Mouse (Mus musculus): ENCODE data around the gene Oxgr1. TPM values are rescaled to one million over a fixed set of nuclear protein-coding genes. Genes with fewer than 3 reads are reported as not detected.
A peak's percentile ranks its signal among the peaks of the same experiment; 100 is the strongest.

Oxgr1 gene
- polyA plus RNA-seq, 1 experiment from 2014 or later, result not detected

- Histone ChIP-seq H3K36me3 (ENCODE audit: insufficient read depth, low read length) (no peaks in the 10 kb centered on the region), H3K4me1 (ENCODE audit: insufficient read depth, low read depth, low read length) (no peaks in the 10 kb centered on the region), H3K27ac (ENCODE audit: low read length) (no peak overlapping the region), H3K4me2 (replicated peaks; ENCODE audit: low read depth, low read length) (no peak overlapping the region), H3K9ac (replicated peaks; ENCODE audit: low read depth) (no peak overlapping the region), H3K4me3 (ENCODE audit: low read depth, low read length) (no peak overlapping the region), H3K27me3 (replicated peaks; ENCODE audit: insufficient read depth, low read length) (no peaks in the 10 kb centered on the region), H3K9me3 (ENCODE audit: low read length) (no peaks in the 10 kb centered on the region)
- no peak for TF ChIP-seq CTCF (IDR thresholded peaks at IDR 0.05)
- no peak for TF ChIP-seq EP300 (IDR thresholded peaks at IDR 0.05)
- DNase-seq (ENCODE audit: low spot score) (no peak), ATAC-seq (no peak)
- WGBS, result 69% methylated on average over 5 of the region's 5 CpGs
These were observed 33.5 kb upstream of the Oxgr1 start for GRCm38 (mm10) chr14:120075746-120076145.

DNA sequence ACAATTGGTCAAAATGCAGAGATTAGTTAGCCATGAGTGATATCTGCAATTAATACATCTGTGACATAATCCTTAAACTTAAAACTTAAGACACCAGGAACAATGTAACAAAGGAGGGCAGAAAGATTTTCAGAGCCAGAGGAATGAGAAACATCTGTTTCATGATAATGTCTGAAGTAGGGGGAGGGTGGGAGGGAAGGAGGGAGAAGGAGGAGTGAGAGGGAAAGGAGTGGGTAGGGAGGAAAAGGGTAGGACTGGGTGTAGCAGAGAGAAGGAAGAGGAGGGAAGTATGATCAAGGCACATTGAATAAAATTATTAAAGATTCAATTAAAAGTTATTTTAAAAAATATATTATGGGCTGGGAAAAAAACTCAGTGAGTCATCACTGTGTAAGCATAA lies 32.0 kb upstream of the Oxgr1 start:
- no peak overlapping the region for H3K27ac ChIP-seq (ENCODE audit: low read length)
- H3K36me3 ChIP-seq (ENCODE audit: insufficient read depth, low read length), result no peaks in the 10 kb centered on the region
- no peak for ATAC-seq
- no peak for TF ChIP-seq CTCF (IDR thresholded peaks at IDR 0.05)
- TF ChIP-seq EP300 (IDR thresholded peaks at IDR 0.05), result no peak
- H3K4me2 ChIP-seq (replicated peaks; ENCODE audit: low read depth, low read length), result no peak overlapping the region
- H3K9ac ChIP-seq (replicated peaks; ENCODE audit: low read depth), result no peak overlapping the region
- H3K4me1 ChIP-seq (ENCODE audit: insufficient read depth, low read depth, low read length), result no peaks in the 10 kb centered on the region
- no peak overlapping the region for H3K4me3 ChIP-seq (ENCODE audit: low read depth, low read length)
- no peak for DNase-seq (ENCODE audit: low spot score)
- H3K9me3 ChIP-seq (ENCODE audit: low read length), result no peaks in the 10 kb centered on the region
- H3K27me3 ChIP-seq (replicated peaks; ENCODE audit: insufficient read depth, low read length), result no peaks in the 10 kb centered on the region

DNA sequence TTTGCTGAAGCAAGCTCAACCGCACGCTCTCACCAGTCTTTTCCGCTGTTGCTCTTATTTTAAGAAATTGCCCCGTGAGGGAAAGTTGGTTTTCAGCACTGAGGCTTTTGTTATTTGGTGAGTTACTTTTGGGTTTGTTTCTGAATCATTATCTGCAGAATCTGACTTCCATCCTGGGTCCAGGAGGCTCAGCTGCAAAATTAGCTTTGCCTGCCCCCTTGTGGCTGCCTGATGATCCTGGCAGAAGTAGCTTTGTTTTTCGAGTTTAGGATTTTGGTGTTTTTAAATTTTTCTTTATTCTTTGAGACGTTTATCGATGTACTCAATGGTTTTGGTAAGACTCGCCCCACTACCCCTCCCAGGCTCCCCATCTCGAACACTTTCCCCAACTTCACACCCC lies 18.9 kb upstream of the Oxgr1 start:
- Histone ChIP-seq H3K27me3 (replicated peaks; ENCODE audit: insufficient read depth, low read length) (no peaks in the 10 kb centered on the region), H3K4me1 (ENCODE audit: insufficient read depth, low read depth, low read length) (no peaks in the 10 kb centered on the region), H3K4me3 (ENCODE audit: low read depth, low read length) (no peak overlapping the region), H3K27ac (ENCODE audit: low read length) (no peak overlapping the region), H3K36me3 (ENCODE audit: insufficient read depth, low read length) (no peaks in the 10 kb centered on the region), H3K9ac (replicated peaks; ENCODE audit: low read depth) (no peak overlapping the region), H3K4me2 (replicated peaks; ENCODE audit: low read depth, low read length) (no peak overlapping the region), H3K9me3 (ENCODE audit: low read length) (no peaks in the 10 kb centered on the region)
- WGBS, result 50% methylated on average over 9 of the region's 9 CpGs
- no peak for TF ChIP-seq EP300 (IDR thresholded peaks at IDR 0.05)
- peak; percentile 82 for TF ChIP-seq CTCF (IDR thresholded peaks at IDR 0.05)
- no peak for ATAC-seq
- peak; percentile 63 for DNase-seq (ENCODE audit: low spot score)

DNA sequence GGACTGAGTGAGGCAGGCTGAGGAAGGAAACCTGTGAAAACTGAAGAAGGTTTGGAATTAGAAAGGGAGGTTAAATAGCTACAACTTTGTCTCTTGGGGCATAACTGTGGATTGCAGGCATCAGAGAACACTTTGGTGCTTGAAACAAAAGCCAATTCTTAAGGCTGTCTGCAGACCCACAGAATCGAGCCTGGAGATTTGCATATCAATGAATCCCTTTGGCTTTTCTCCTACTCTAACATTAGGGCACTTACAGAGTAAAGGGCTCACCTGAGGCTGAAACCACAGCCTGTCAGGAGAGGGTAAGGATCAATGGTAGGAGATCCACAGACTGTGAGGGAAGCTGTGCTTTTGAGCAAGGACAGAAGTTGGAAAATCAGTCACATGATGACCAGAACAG lies 8.8 kb downstream of the Oxgr1 start:
- H3K27me3 ChIP-seq (replicated peaks; ENCODE audit: insufficient read depth, low read length), result no peaks in the 10 kb centered on the region
- TF ChIP-seq CTCF (IDR thresholded peaks at IDR 0.05), result no peak
- no peak for TF ChIP-seq EP300 (IDR thresholded peaks at IDR 0.05)
- H3K36me3 ChIP-seq (ENCODE audit: insufficient read depth, low read length), result no peaks in the 10 kb centered on the region
- H3K9ac ChIP-seq (replicated peaks; ENCODE audit: low read depth), result no peak overlapping the region
- H3K4me3 ChIP-seq (ENCODE audit: low read depth, low read length), result no peak overlapping the region
- H3K27ac ChIP-seq (ENCODE audit: low read length), result no peak overlapping the region
- no peaks in the 10 kb centered on the region for H3K4me1 ChIP-seq (ENCODE audit: insufficient read depth, low read depth, low read length)
- no peaks in the 10 kb centered on the region for H3K9me3 ChIP-seq (ENCODE audit: low read length)
- 22% methylated on average over 1 of the region's 1 CpGs for WGBS
- H3K4me2 ChIP-seq (replicated peaks; ENCODE audit: low read depth, low read length), result no peak overlapping the region
- ATAC-seq (no peak), DNase-seq (ENCODE audit: low spot score) (no peak)

DNA sequence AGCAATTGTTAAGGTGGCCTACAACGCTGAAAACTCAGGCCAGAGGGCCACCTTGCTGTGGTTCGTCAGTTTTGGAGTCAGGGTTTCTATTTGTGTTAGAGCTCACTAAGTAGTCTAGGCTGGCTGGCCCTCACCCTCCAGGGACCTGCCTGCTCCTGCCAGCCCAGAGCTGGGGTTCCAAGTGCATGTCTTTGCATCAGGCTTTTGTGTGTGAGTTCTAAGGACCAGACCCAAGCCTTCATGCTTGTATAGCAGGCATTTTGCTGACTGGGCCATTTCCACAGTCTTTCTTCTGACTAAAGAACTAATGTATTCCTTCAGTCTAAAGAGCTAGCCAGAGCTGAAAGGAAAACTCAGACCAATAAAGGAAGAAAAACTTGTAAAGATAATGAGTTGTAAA lies 22.3 kb downstream of the Oxgr1 start:
- no peaks in the 10 kb centered on the region for H3K36me3 ChIP-seq (ENCODE audit: insufficient read depth, low read length)
- H3K27ac ChIP-seq (ENCODE audit: low read length), result no peak overlapping the region
- no peak for DNase-seq (ENCODE audit: low spot score)
- ATAC-seq, result no peak
- H3K4me3 ChIP-seq (ENCODE audit: low read depth, low read length), result no peak overlapping the region
- WGBS, result 82% methylated on average over 2 of the region's 2 CpGs
- TF ChIP-seq EP300 (IDR thresholded peaks at IDR 0.05) (no peak), CTCF (IDR thresholded peaks at IDR 0.05) (no peak)
- H3K4me1 ChIP-seq (ENCODE audit: insufficient read depth, low read depth, low read length), result no peaks in the 10 kb centered on the region
- H3K9me3 ChIP-seq (ENCODE audit: low read length), result no peaks in the 10 kb centered on the region
- H3K4me2 ChIP-seq (replicated peaks; ENCODE audit: low read depth, low read length), result no peak overlapping the region
- H3K9ac ChIP-seq (replicated peaks; ENCODE audit: low read depth), result no peak overlapping the region
- H3K27me3 ChIP-seq (replicated peaks; ENCODE audit: insufficient read depth, low read length), result no peaks in the 10 kb centered on the region

DNA sequence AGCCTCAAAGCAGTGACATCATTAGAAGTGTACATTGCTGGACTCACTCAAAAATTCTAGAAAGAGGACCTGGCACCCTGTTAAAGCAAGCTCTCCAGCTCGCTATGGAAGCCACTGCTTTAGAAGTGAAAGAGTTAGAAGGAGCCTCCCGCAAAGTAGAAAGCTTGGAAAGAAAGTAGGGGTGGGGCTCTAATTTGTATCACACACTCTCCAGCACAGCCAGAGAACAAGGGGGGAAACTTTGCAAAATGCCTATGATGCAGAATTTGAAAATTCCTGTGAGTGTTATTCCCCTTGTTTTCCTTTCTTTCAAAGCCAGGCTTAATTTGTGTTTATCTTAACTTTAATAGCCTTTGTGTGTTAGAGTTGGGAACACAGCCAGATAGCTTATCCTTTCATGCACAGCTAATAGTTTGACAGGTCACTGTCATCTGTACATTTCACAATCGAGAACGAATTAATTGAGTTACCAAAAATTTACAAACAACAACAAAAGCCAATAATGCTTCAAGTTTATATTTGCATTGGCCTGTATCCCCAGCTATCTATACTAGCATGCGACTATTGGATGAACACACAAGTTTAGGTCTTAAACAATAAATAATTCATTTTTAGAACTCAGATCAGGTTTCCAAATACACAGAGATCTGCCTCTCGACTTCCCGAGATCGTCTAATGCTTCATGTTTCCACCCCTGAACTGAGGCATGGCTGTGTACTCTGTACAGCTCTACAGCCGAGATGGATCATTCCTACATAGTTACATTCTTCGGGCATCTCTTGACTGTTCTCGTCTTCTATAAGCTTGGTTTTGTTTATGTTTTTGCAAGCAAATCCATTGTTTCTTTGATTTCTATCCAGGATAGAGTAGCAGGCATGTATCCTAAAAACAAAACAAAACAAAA lies 32.0 kb downstream of the Oxgr1 start:
- WGBS, result 36% methylated on average over 11 of the region's 11 CpGs
- TF ChIP-seq EP300 (IDR thresholded peaks at IDR 0.05) (0 out of 2 replicates have a peak, but pooled peaks have one; percentile 11), CTCF (IDR thresholded peaks at IDR 0.05) (no peak)
- Histone ChIP-seq H3K9me3 (ENCODE audit: low read length) (no peaks in the 10 kb centered on the region), H3K9ac (replicated peaks; ENCODE audit: low read depth) (no peak overlapping the region), H3K4me1 (ENCODE audit: insufficient read depth, low read depth, low read length) (no peaks in the 10 kb centered on the region), H3K27ac (ENCODE audit: low read length) (0 out of 2 replicates have a peak overlapping the region, but pooled peaks have one; percentile 29), H3K36me3 (ENCODE audit: insufficient read depth, low read length) (no peaks in the 10 kb centered on the region), H3K4me3 (ENCODE audit: low read depth, low read length) (no peak overlapping the region), H3K27me3 (replicated peaks; ENCODE audit: insufficient read depth, low read length) (no peaks in the 10 kb centered on the region), H3K4me2 (replicated peaks; ENCODE audit: low read depth, low read length) (no peak overlapping the region)
- ATAC-seq, result peak; percentile 69
- DNase-seq (ENCODE audit: low spot score), result peak; percentile 45
